Mouse (Mus musculus) adrenal gland (tissue): ENCODE results near the gene Mup9.
"Not testable (repeated sequence)": the region's sequence is repeated elsewhere in the genome, so short reads cannot be mapped to it uniquely, and the experiment has no call there.

ENCODE experiments used
- intact Hi-C: fragments of 180-260 bp; cut with DNase I; formaldehyde crosslinking; loops from one replicate; pipeline ENCODE4 v1.15.1; 2025
- long read RNA-seq, 2 experiments: library from polyadenylated mRNA; unstranded; transcript quantifications; one replicate each; pipeline ENCODE4 v2.0.0; 2020; ENCODE audit warnings: borderline replicate concordance in 1 of 2; ENCODE audit not compliant: insufficient replicate concordance in 1 of 2

Mup9 gene
- long read RNA-seq, experiment 1, result 0 reads
- long read RNA-seq, experiment 2, result 0 reads

DNA sequence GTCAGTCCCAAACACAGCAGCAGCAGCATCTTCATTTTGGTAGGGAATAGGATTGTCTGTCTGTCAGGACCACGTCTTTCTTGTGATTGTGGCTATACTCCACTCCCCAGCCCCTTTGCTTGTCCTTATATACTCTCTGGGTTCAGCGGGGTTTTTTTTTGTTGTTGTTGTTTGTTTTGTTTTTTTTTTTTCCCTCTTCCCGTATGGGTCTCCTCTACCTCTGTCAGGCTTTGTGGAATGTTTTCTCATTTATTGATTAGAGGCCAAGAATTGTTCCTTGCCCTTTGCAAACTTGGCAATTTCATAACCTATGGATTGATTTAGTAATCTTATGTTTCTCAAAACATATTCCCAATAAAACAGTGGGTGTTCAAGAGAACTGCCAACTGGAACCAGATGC is at the start of gene Mup9:
Mup9 (minus strand) TSS at position 101 of the 400 bp plus-strand sequence.
- intact Hi-C loops, result not testable (repeated sequence)
